Mouse (Mus musculus): ENCODE measurements at regions not wholly inside any gene's neighbourhood (a gene's known extent, or its start where the extent isn't known, plus 50 kb on each side); places are given as distances from the start of the nearest gene placed in this dataset.

- Histone ChIP-seq H3K27ac (ENCODE audit: low read depth, low read length) (no peak overlapping the region), H3K9me3 (ENCODE audit: control insufficient read depth, low read length) (no peaks in the 10 kb centered on the region), H3K4me3 (ENCODE audit: low read depth, low read length) (no peak overlapping the region), H3K27me3 (ENCODE audit: control insufficient read depth, insufficient read depth, low read length) (no peaks in the 10 kb centered on the region), H3K9ac (ENCODE audit: low read depth, low read length) (no peak overlapping the region), H3K36me3 (ENCODE audit: control insufficient read depth, insufficient read depth, low read length) (no peaks in the 10 kb centered on the region), H3K4me1 (replicated peaks; ENCODE audit: control insufficient read depth, insufficient read depth, low read length) (no peaks in the 10 kb centered on the region), H3K4me2 (replicated peaks; ENCODE audit: low read depth, low read length) (no peak overlapping the region)
- 33% methylated on average over 12 of the region's 12 CpGs for WGBS
- ATAC-seq (ENCODE audit: low FRiP score), result no peak; the same call in 1 of the 2 replicates
- no peak for DNase-seq (ENCODE audit: low spot score)
Measured at GRCm38 (mm10) chr3:51108639-51109202, 115.5 kb upstream of the Noct start.

GRCm38 (mm10) chr3:51111241-51111640 is 113.0 kb upstream of the Noct start:
- DNase-seq (ENCODE audit: low spot score) (no peak), ATAC-seq (ENCODE audit: low FRiP score) (no peak)
- Histone ChIP-seq H3K9me3 (ENCODE audit: control insufficient read depth, low read length) (no peaks in the 10 kb centered on the region), H3K4me1 (replicated peaks; ENCODE audit: control insufficient read depth, insufficient read depth, low read length) (no peaks in the 10 kb centered on the region), H3K4me3 (ENCODE audit: low read depth, low read length) (no peak overlapping the region), H3K9ac (ENCODE audit: low read depth, low read length) (no peak overlapping the region), H3K27ac (ENCODE audit: low read depth, low read length) (no peak overlapping the region), H3K36me3 (ENCODE audit: control insufficient read depth, insufficient read depth, low read length) (no peaks in the 10 kb centered on the region), H3K27me3 (ENCODE audit: control insufficient read depth, insufficient read depth, low read length) (no peaks in the 10 kb centered on the region), H3K4me2 (replicated peaks; ENCODE audit: low read depth, low read length) (no peak overlapping the region)
- 96% methylated on average over 11 of the region's 11 CpGs for WGBS

GRCm38 (mm10) chr3:51112351-51112750 is 111.9 kb upstream of the Noct start:
- ATAC-seq (ENCODE audit: low FRiP score), result no peak
- Histone ChIP-seq H3K4me3 (ENCODE audit: low read depth, low read length) (no peak overlapping the region), H3K27ac (ENCODE audit: low read depth, low read length) (no peak overlapping the region), H3K9me3 (ENCODE audit: control insufficient read depth, low read length) (no peaks in the 10 kb centered on the region), H3K4me2 (replicated peaks; ENCODE audit: low read depth, low read length) (no peak overlapping the region), H3K36me3 (ENCODE audit: control insufficient read depth, insufficient read depth, low read length) (no peaks in the 10 kb centered on the region), H3K9ac (ENCODE audit: low read depth, low read length) (no peak overlapping the region), H3K4me1 (replicated peaks; ENCODE audit: control insufficient read depth, insufficient read depth, low read length) (no peaks in the 10 kb centered on the region), H3K27me3 (ENCODE audit: control insufficient read depth, insufficient read depth, low read length) (no peaks in the 10 kb centered on the region)
- WGBS, result 91% methylated on average over 3 of the region's 3 CpGs
- DNase-seq (ENCODE audit: low spot score), result no peak

- H3K4me1 ChIP-seq (replicated peaks; ENCODE audit: control insufficient read depth, insufficient read depth, low read length), result no peaks in the 10 kb centered on the region
- no peak overlapping the region for H3K27ac ChIP-seq (ENCODE audit: low read depth, low read length)
- no peaks in the 10 kb centered on the region for H3K9me3 ChIP-seq (ENCODE audit: control insufficient read depth, low read length)
- WGBS, result 72% methylated on average over 2 of the region's 2 CpGs
- no peak overlapping the region for H3K4me2 ChIP-seq (replicated peaks; ENCODE audit: low read depth, low read length)
- H3K4me3 ChIP-seq (ENCODE audit: low read depth, low read length), result no peak overlapping the region
- H3K9ac ChIP-seq (ENCODE audit: low read depth, low read length), result no peak overlapping the region
- no peaks in the 10 kb centered on the region for H3K27me3 ChIP-seq (ENCODE audit: control insufficient read depth, insufficient read depth, low read length)
- DNase-seq (ENCODE audit: low spot score) (no peak), ATAC-seq (ENCODE audit: low FRiP score) (no peak)
- no peaks in the 10 kb centered on the region for H3K36me3 ChIP-seq (ENCODE audit: control insufficient read depth, insufficient read depth, low read length)
Measured at GRCm38 (mm10) chr3:51115921-51116320, 108.3 kb upstream of the Noct start.

- WGBS, result 83% methylated on average over 7 of the region's 7 CpGs
- ATAC-seq (ENCODE audit: low FRiP score) (no peak), DNase-seq (ENCODE audit: low spot score) (no peak)
- no peak overlapping the region for H3K9ac ChIP-seq (ENCODE audit: low read depth, low read length)
- H3K9me3 ChIP-seq (ENCODE audit: control insufficient read depth, low read length), result no peaks in the 10 kb centered on the region
- H3K27ac ChIP-seq (ENCODE audit: low read depth, low read length), result no peak overlapping the region
- H3K4me1 ChIP-seq (replicated peaks; ENCODE audit: control insufficient read depth, insufficient read depth, low read length), result no peaks in the 10 kb centered on the region
- H3K36me3 ChIP-seq (ENCODE audit: control insufficient read depth, insufficient read depth, low read length), result no peaks in the 10 kb centered on the region
- no peak overlapping the region for H3K4me3 ChIP-seq (ENCODE audit: low read depth, low read length)
- H3K4me2 ChIP-seq (replicated peaks; ENCODE audit: low read depth, low read length), result no peak overlapping the region
- no peaks in the 10 kb centered on the region for H3K27me3 ChIP-seq (ENCODE audit: control insufficient read depth, insufficient read depth, low read length)
Measured at GRCm38 (mm10) chr3:51118706-51119105, 105.5 kb upstream of the Noct start.

GRCm38 (mm10) chr3:51120522-51120921 is 103.7 kb upstream of the Noct start:
- DNase-seq (ENCODE audit: low spot score), result no peak
- no peaks in the 10 kb centered on the region for H3K36me3 ChIP-seq (ENCODE audit: control insufficient read depth, insufficient read depth, low read length)

GRCm38 (mm10) chr3:51121703-51122540 is 102.3 kb upstream of the Noct start:
- H3K36me3 ChIP-seq (ENCODE audit: control insufficient read depth, insufficient read depth, low read length), result no peaks in the 10 kb centered on the region
- 45% methylated on average over 9 of the region's 9 CpGs for WGBS
- H3K9me3 ChIP-seq (ENCODE audit: control insufficient read depth, low read length), result no peaks in the 10 kb centered on the region
- DNase-seq (ENCODE audit: low spot score) (peak; percentile 87), ATAC-seq (ENCODE audit: low FRiP score) (peak; percentile 51)
- no peaks in the 10 kb centered on the region for H3K4me1 ChIP-seq (replicated peaks; ENCODE audit: control insufficient read depth, insufficient read depth, low read length)
- H3K4me3 ChIP-seq (ENCODE audit: low read depth, low read length), result no peak overlapping the region
- H3K9ac ChIP-seq (ENCODE audit: low read depth, low read length), result no peak overlapping the region
- H3K27ac ChIP-seq (ENCODE audit: low read depth, low read length), result no peak overlapping the region
- no peak overlapping the region for H3K4me2 ChIP-seq (replicated peaks; ENCODE audit: low read depth, low read length)
- no peaks in the 10 kb centered on the region for H3K27me3 ChIP-seq (ENCODE audit: control insufficient read depth, insufficient read depth, low read length)

More at GRCm38 (mm10) chr3:51120522-51120921, 103.7 kb upstream of the Noct start:
- Histone ChIP-seq H3K4me2 (replicated peaks; ENCODE audit: low read depth, low read length) (no peak overlapping the region), H3K9ac (ENCODE audit: low read depth, low read length) (no peak overlapping the region), H3K9me3 (ENCODE audit: control insufficient read depth, low read length) (no peaks in the 10 kb centered on the region), H3K27ac (ENCODE audit: low read depth, low read length) (no peak overlapping the region), H3K27me3 (ENCODE audit: control insufficient read depth, insufficient read depth, low read length) (no peaks in the 10 kb centered on the region), H3K4me3 (ENCODE audit: low read depth, low read length) (no peak overlapping the region), H3K4me1 (replicated peaks; ENCODE audit: control insufficient read depth, insufficient read depth, low read length) (no peaks in the 10 kb centered on the region)
- WGBS, result 92% methylated on average over 12 of the region's 12 CpGs
- ATAC-seq (ENCODE audit: low FRiP score), result no peak

GRCm38 (mm10) chr3:51122541-51122935 is 101.7 kb upstream of the Noct start:
- DNase-seq (ENCODE audit: low spot score) (no peak), ATAC-seq (ENCODE audit: low FRiP score) (no peak)
- Histone ChIP-seq H3K4me1 (replicated peaks; ENCODE audit: control insufficient read depth, insufficient read depth, low read length) (no peaks in the 10 kb centered on the region), H3K4me3 (ENCODE audit: low read depth, low read length) (no peak overlapping the region), H3K27ac (ENCODE audit: low read depth, low read length) (no peak overlapping the region), H3K36me3 (ENCODE audit: control insufficient read depth, insufficient read depth, low read length) (no peaks in the 10 kb centered on the region), H3K27me3 (ENCODE audit: control insufficient read depth, insufficient read depth, low read length) (no peaks in the 10 kb centered on the region), H3K9me3 (ENCODE audit: control insufficient read depth, low read length) (no peaks in the 10 kb centered on the region), H3K4me2 (replicated peaks; ENCODE audit: low read depth, low read length) (no peak overlapping the region), H3K9ac (ENCODE audit: low read depth, low read length) (no peak overlapping the region)
- WGBS, result 97% methylated on average over 1 of the region's 1 CpGs

GRCm38 (mm10) chr3:51127875-51128274 is 96.4 kb upstream of the Noct start:
- no peak overlapping the region for H3K9ac ChIP-seq (ENCODE audit: low read depth, low read length)
- 68% methylated on average over 1 of the region's 1 CpGs for WGBS
- no peaks in the 10 kb centered on the region for H3K9me3 ChIP-seq (ENCODE audit: control insufficient read depth, low read length)
- no peaks in the 10 kb centered on the region for H3K36me3 ChIP-seq (ENCODE audit: control insufficient read depth, insufficient read depth, low read length)
- DNase-seq (ENCODE audit: low spot score) (no peak), ATAC-seq (ENCODE audit: low FRiP score) (no peak)
- no peak overlapping the region for H3K4me2 ChIP-seq (replicated peaks; ENCODE audit: low read depth, low read length)
- H3K4me3 ChIP-seq (ENCODE audit: low read depth, low read length), result no peak overlapping the region
- H3K27me3 ChIP-seq (ENCODE audit: control insufficient read depth, insufficient read depth, low read length), result no peaks in the 10 kb centered on the region
- no peak overlapping the region for H3K27ac ChIP-seq (ENCODE audit: low read depth, low read length)
- no peaks in the 10 kb centered on the region for H3K4me1 ChIP-seq (replicated peaks; ENCODE audit: control insufficient read depth, insufficient read depth, low read length)

All from hindbrain, embryonic 11.5 days (tissue).